ENCODE assay signal across 10 mouse cellular contexts in the genomic region with DNA sequence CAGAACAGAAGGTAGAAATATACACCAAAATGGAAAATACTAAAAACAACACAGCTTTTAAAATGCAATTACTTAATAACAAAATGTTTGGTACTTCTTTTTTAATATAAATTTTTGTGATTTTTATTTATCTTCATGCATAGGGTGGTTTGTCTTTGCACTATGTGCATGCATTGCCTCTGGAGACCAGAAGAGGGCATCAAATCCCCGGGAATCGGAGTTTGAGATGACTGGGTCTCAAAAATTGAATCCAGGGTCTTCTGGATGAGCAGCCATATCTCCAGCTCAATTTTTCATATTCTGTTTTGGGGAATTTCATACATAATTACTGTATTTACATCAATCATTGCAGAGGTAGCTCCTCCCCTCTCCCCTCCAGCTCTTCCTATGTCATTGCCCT.
DNase-seq lines count a peak whose midpoint lies in the region.
"Had no signal": no experiment of that assay in that cellular context is flagged by ENCODE, and none has a peak within 500 bp of the region (broad histone marks: within the 10 kb centered on the region; RNA-seq: fewer than 3 reads in every experiment).

No protein-coding gene starts in this region.

- DNase-seq in embryo, embryonic 10.5 days (ENCODE audit: low spot score) = peak; percentile 50
- no peak for DNase-seq in embryo, embryonic 9.5 days (ENCODE audit: extremely low spot score)
- DNase-seq in kidney, postnatal 10 days = peak; percentile 36
- DNase-seq in kidney, adult 11 months = no peak
- peak; percentile 49 for DNase-seq in 3T3-L1 (ENCODE audit: low read depth, low spot score)
- peak; percentile 21 for DNase-seq in ZHBTc4 (ENCODE audit: low read depth, low spot score)
- DNase-seq in urinary bladder, postnatal 25 days (ENCODE audit: low spot score) = no peak
- no peak for DNase-seq in spleen, postnatal 14 days (ENCODE audit: low spot score in 2 of 2)
- DNase-seq: gastrocnemius, postnatal 36 days; heart, postnatal 36 days had no signal

Comparison
In these comparisons a context has a peak if more than half of its experiments do, and no peak if none do; other contexts are left out.
1. DNase-seq: peak in embryo, embryonic 10.5 days (single experiment), kidney, postnatal 10 days (single experiment), 3T3-L1 (single experiment) and ZHBTc4 (single experiment); none in embryo, embryonic 9.5 days (single experiment), kidney, adult 11 months (single experiment), urinary bladder, postnatal 25 days (single experiment) and spleen, postnatal 14 days (0 of 2).